Mouse (Mus musculus) stomach, embryonic 14.5 days (tissue): ENCODE measurements at regions not wholly inside any gene's neighbourhood (a gene's known extent, or its start where the extent isn't known, plus 50 kb on each side); places are given as distances from the start of the nearest gene placed in this dataset. TPM values are rescaled to one million over a fixed set of nuclear protein-coding genes. Genes with fewer than 3 reads are reported as not detected.

Experiments
- ATAC-seq: fragments of 200-750 bp; cut with Nextera tagmentation; 2 replicates; pipeline ENCODE4 v1.8.0; 2017; ENCODE audit warnings: low read depth, moderate TSS enrichment; ENCODE audit not compliant: insufficient number of reproducible peaks, insufficient read depth, low FRiP score
- H3K27ac ChIP-seq: fragments of 300-500 bp; sonication (generic); 2 replicates; pipeline ENCODE4 v1.5.1; 2014; ENCODE audit warnings: mild to moderate bottlenecking, low read length, moderate library complexity, mixed read lengths
- H3K27me3 ChIP-seq: fragments of 300-500 bp; sonication (generic); 2 replicates; pipeline ENCODE4 v1.6.1; 2014; ENCODE audit warnings: low read length, control low read depth, mixed read lengths; ENCODE audit not compliant: control insufficient read depth, insufficient read depth
- H3K36me3 ChIP-seq: fragments of 300-500 bp; sonication (generic); 2 replicates; pipeline ENCODE4 v1.6.1; 2014; ENCODE audit warnings: mild to moderate bottlenecking, control low read depth, low read length, moderate library complexity, mixed read lengths; ENCODE audit not compliant: control insufficient read depth, insufficient read depth
- H3K4me1 ChIP-seq: fragments of 300-500 bp; sonication (generic); 2 replicates; pipeline ENCODE4 v1.6.1; 2014; ENCODE audit warnings: low read length, control low read depth, mixed read lengths; ENCODE audit not compliant: control insufficient read depth, insufficient read depth
- H3K4me2 ChIP-seq: fragments of 300-500 bp; sonication (generic); replicated peaks from 2 replicates; pipeline ENCODE4 v1.6.1; 2014; ENCODE audit warnings: low read depth, low read length, control low read depth
- H3K4me3 ChIP-seq: fragments of 300-500 bp; sonication (generic); 2 replicates; pipeline ENCODE4 v1.5.1; 2014; ENCODE audit warnings: low read depth, low read length, control low read depth
- H3K9ac ChIP-seq: fragments of 300-500 bp; sonication (generic); replicated peaks from 2 replicates; pipeline ENCODE4 v1.6.1; 2014; ENCODE audit warnings: low read depth, mild to moderate bottlenecking, control low read depth, low read length, moderate library complexity, mixed read lengths
- H3K9me3 ChIP-seq: fragments of 300-500 bp; sonication (generic); 2 replicates; pipeline ENCODE4 v1.6.1; 2016; ENCODE audit warnings: low read depth, low read length, control low read depth; ENCODE audit not compliant: control insufficient read depth
- WGBS: fragments of 180-500 bp; shearing (Covaris S2); extraction: QIAGEN DNeasy Blood & Tissue Kit; methylation state at CpG from one replicate; pipeline ENCODE4 v1.1.7; 2014; 5-methylcytosine and 5-hydroxymethylcytosine counted together
- microRNA-seq: library from miRNA; unstranded; fragments of <30 nt; microRNA quantifications from one replicate; pipeline ENCODE4, GENCODE M21; 2016

GRCm38 (mm10) chr6:22803886-22804285 lies 71.4 kb upstream of the Ptprz1 start:
- H3K27ac ChIP-seq = no peak overlapping the region
- ATAC-seq = no peak
- no peaks in the 10 kb centered on the region for H3K9me3 ChIP-seq
- no peak overlapping the region for H3K4me3 ChIP-seq
- no peaks in the 10 kb centered on the region for H3K27me3 ChIP-seq
- WGBS = 54% methylated on average over 4 of the region's 4 CpGs
- H3K9ac ChIP-seq = no peak overlapping the region
- no peaks in the 10 kb centered on the region for H3K36me3 ChIP-seq
- no peaks in the 10 kb centered on the region for H3K4me1 ChIP-seq
- H3K4me2 ChIP-seq = no peak overlapping the region

- WGBS = 79% methylated on average over 1 of the region's 1 CpGs
- Histone ChIP-seq H3K27me3 (no peaks in the 10 kb centered on the region), H3K9me3 (no peaks in the 10 kb centered on the region), H3K4me1 (no peaks in the 10 kb centered on the region), H3K36me3 (no peaks in the 10 kb centered on the region), H3K4me3 (no peak overlapping the region), H3K27ac (no peak overlapping the region), H3K4me2 (no peak overlapping the region), H3K9ac (no peak overlapping the region)
- no peak for ATAC-seq
These were observed 50.1 kb upstream of the Ptprz1 start for GRCm38 (mm10) chr6:22825086-22825768.

Small RNA genes lying in the stretch of these regions (microRNA-seq; reads per million reads assigned to microRNA genes)
- gene Gm25942 = not detected
